Mouse (Mus musculus): ENCODE data around the gene Anxa10.
A peak's percentile ranks its signal among the peaks of the same experiment; 100 is the strongest.

The Anxa10 gene

DNA sequence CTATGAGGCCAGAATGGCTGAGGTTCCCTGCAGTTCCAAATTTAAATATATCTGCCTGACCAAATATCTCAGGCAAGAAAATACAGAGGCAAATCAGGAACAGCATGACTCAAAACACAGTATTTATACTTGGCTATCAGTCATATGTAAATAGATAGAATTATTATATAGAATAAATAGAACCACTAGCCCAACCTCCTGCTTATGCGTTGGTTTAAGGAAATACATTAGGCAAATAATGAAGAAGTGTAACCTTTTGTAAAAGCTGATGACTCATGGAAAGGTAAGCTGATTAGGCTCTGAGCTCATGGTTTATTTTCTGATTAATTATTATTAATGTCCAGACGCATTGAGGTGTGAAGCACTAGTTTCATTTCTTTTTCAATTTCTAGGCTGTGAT, at the start of gene Anxa10:
Anxa10 (minus strand) TSS at position 53 of the 400 bp plus-strand sequence.
- no peak for DNase-seq (ENCODE audit: low read depth)

GRCm38 (mm10) chr8:62132662-62133366, 9.9 kb upstream of the Anxa10 start:
- DNase-seq (ENCODE audit: low read depth) = no peak

DNA sequence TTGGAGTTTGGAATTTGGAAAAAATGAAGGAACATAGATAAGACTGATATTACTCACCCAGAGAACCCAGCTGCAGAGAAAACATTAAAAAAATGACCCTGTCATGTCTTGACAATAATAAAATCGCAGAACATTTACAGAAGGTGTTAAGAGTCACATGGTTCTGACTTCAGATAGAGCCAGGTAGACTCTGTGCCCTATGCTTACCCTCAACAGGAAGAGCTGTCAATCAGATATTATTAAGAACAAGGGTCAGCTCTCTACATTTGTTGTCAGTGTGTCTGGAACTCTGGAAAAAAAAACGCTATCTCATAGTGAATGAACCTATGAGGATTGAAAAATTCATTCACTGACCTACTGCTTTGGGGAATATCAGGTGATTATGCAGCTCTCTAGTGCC, 25.7 kb downstream of the Anxa10 start:
- no peak for DNase-seq (ENCODE audit: low read depth)

- no peak for DNase-seq (ENCODE audit: low read depth)
Observed at GRCm38 (mm10) chr8:62081804-62082203, 41.1 kb downstream of the Anxa10 start.

GRCm38 (mm10) chr8:62080195-62080802, 42.7 kb downstream of the Anxa10 start:
- DNase-seq (ENCODE audit: low read depth) = peak; percentile 9

DNA sequence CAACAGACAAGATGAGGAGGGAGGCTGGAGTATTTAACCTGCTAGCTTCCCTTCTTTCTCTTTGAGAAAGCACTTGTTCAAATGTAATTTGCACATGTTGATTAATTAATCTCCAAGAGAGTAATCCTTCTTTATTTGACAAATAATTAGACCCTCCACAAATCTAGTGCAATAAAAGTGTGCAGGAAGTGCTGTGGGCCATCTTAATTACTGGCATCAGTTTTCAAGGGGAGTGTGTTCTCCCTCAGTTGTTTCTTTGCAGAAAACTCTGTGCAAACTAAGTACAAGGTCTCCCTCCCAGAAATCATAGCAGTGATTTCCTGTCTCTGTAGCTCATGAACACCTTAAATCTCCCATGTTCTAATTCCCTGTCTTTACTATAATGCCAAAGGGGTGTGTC, 54.6 kb downstream of the Anxa10 start:
- no peak for DNase-seq (ENCODE audit: low read depth)

GRCm38 (mm10) chr8:62060357-62060756, 62.6 kb downstream of the Anxa10 start:
- no peak for DNase-seq (ENCODE audit: low read depth)

DNA sequence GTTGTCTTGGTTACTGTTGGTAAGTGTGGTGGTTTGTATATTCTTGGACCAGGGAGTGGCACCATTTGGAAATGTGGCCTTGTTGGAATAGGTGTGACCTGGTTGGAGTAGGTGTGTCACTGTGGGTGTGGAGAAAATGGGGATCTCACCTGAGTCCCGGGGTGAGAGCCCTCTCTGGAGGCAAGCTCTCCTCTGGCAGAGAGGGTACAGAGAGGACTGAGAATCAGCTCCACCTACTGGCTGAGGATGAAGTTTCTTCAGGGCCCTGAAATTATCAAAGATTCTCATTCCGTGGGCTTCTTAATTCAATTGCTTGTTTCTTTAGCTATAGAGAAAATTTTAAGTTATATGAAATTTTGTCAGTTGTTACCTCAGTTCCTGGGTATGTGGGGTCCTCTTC, 76.1 kb downstream of the Anxa10 start:
- no peak for DNase-seq (ENCODE audit: low read depth)

- DNase-seq (ENCODE audit: low read depth) = no peak
Observed at GRCm38 (mm10) chr8:62034351-62034750, 88.6 kb downstream of the Anxa10 start.

GRCm38 (mm10) chr8:62014582-62014981, 108.4 kb downstream of the Anxa10 start:
- DNase-seq (ENCODE audit: low read depth) = no peak

DNA sequence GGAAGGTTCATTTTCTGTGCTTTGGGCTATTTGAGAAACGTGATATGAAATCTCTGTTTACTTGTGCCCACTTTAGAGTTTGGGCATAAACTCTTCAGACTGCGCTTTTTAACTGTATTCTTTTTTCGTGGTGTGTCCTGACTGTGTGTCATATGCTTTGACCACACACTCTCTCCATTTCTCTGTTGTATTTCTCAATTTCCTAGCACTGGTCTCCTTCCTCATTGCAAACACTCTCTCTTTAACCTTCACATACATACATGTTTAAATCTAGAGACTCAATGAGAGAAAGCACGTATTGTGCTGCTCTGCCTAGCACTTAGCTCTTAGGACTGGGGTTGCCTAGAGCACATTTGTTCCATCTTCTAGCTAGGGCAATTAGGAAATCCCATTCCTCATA, 108.8 kb downstream of the Anxa10 start:
- no peak for DNase-seq (ENCODE audit: low read depth)
